Mouse (Mus musculus): ENCODE data around the gene Odr4. TPM values are rescaled to one million over a fixed set of nuclear protein-coding genes. Genes with fewer than 3 reads are reported as not detected.

The Odr4 gene
- polyA plus RNA-seq, 1 experiment from 2014 or later: 35.4 TPM

Other genes with a start within 250 kb of the Odr4 start
- gene Pdc, start 73.7 kb downstream of the Odr4 start, polyA plus RNA-seq (2015; fragmentation: Nextera tagmentation; extraction: Ambion mirVana): not detected in 2 replicates
- 158 and 160 TPM in 2 replicates for gene Tpr, start 242 bp downstream of the Odr4 start, polyA plus RNA-seq (2015; fragmentation: Nextera tagmentation; extraction: Ambion mirVana)
- gene Prg4, start 73.1 kb upstream of the Odr4 start, polyA plus RNA-seq (2015; fragmentation: Nextera tagmentation; extraction: Ambion mirVana): 0.39 and 0.72 TPM in 2 replicates

Measured in lung, embryonic 15.5 days (tissue).